Mouse (Mus musculus): ENCODE data around the gene BC052040.

GRCm38 (mm10) chr2:115600724-115601123 lies 19.2 kb downstream of the BC052040 start:
- TF ChIP-seq GATA2 (IDR thresholded peaks at IDR 0.05; ENCODE audit: borderline replicate concordance, low read depth, low read length), result no peak
- no peak for TF ChIP-seq CTCF (IDR thresholded peaks at IDR 0.05; ENCODE audit: low read depth, low read length)
- no peak for TF ChIP-seq GATA1 (IDR thresholded peaks at IDR 0.05; ENCODE audit: borderline replicate concordance, low read length)

Data from G1E (cell line).